Mouse (Mus musculus) left cerebral cortex, adult 8-10 months (tissue): ENCODE results near the gene Casp4. TPM values are rescaled to one million over a fixed set of nuclear protein-coding genes. Genes with fewer than 3 reads are reported as not detected.

Experiments used
- DNase-seq, 2 experiments: peaks; one replicate each; pipeline ENCODE4 v3.0.0; 2022; ENCODE audit warnings: low spot score in 2 of 2
- total RNA-seq, 4 experiments: library from RNA; stranded (reverse); gene quantifications; 2 replicates each; pipeline ENCODE4 v1.2.4; 2022

Gene Casp4
- total RNA-seq: 1 to 10 TPM; 1.4 to 2.5 (median 1.7) TPM

DNA sequence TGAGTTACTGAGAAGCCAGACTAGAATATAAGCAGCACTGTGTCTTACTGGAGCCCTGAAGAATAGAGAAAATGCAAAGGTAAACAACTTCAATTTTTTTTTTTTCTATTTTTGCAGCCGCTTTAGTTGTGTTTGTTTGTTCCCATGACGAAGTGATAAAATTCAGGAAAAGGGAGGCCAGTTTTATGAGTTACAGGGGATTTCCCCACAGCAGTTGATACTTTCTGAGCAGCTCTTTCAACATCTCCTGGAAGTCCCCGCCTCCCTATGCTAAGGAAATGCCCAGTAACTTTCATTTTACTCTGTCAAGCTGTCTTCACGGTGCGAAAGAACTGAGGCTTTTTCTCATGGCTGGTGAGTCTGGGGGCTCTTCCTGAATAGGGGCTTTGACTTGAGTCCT is at the start of gene Casp4:
TSS of gene Casp4 (plus strand) at position 268 of the 400 bp plus-strand sequence.
- no peak for DNase-seq

GRCm38 (mm10) chr9:5263951-5264475 is 44.6 kb upstream of the Casp4 start:
- no peak for DNase-seq

- no peak for DNase-seq
Observed at GRCm38 (mm10) chr9:5270274-5270673, 38.4 kb upstream of the Casp4 start.

DNA sequence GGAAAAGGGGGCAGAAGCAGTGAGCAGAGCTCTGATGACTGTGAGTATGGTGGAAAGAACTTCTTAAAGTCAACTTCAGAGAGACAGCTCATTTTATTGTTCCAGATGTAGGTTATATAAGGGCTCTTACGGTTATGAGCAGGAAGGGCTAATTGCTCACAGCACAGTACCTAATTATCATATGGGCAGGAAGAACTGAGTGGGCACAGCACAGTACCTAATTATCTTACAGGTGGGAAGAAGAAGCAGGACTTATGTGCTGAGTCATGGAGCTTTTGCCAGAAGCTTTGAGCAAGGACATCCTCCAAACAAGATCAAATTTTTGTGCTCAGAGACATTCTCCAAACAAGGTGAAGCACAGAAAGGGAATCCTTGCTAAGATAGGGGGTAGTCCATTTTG is 37.7 kb upstream of the Casp4 start:
- DNase-seq: no peak

DNA sequence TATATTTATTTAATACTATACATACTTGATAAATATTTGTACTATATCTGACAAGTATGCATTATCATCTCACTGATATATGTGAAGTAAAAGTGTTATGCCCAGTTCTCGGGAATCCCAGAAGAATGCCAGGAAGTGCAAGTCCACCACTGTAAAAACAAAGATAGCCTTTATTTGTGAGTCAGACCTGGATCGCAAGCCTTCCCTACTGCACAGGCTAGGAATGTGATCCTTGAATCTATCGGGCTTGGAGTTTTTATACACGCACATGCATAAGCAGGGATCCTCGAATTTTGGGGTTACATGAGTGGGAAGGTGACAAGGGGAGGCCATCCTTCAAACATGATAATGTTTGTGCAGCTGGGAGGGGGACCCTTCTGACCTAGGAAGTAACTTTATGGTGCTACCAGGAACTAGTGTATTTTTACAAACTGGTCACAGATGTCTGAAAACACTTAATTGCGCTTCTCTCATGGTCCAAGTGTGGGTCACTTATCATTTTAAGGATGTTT is 37.2 kb upstream of the Casp4 start:
- no peak for DNase-seq

- no peak for DNase-seq
Observed at GRCm38 (mm10) chr9:5286071-5286470, 22.6 kb upstream of the Casp4 start.

GRCm38 (mm10) chr9:5286597-5286996 is 22.0 kb upstream of the Casp4 start:
- DNase-seq: no peak

DNA sequence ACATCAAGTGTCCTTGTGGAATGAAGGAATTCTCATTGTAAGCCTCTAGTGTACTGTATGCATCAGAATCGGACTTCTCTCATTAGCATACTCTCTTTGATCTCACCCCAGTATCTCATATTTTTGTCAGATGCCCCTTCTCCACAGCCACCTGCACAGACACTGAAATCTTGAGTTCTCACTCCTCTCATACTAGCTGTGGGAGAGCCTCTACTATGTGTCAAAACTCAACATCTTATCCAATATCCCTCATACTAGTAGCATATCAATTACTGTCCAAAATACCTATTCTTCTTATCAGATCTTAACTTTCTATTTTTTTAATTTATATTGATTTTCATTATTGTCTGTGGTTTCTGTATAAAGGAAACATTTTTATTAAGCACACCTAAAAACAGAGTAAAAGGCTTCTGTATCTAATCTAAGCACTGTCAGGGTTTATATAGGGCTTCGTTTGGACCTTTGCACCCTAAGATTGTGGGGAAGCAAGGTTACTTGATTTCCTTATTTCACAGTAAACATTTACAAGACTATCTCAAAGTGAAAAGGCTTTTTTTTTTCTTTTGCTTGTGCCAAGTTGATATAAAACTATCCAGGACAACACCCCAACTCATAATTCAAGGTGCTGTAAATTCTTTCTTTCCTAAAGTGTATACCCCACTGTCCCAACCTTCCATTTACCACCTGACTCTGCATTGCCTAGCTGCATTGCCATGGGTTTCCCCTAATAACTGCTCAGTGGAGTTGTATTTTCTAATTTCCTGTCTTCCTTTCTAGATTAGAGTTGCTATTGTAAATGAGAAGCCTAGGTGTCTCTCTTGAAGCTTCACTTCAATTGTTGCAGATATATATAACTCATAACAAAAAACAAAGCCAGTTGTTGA is 12.0 kb upstream of the Casp4 start:
- no peak for DNase-seq

DNA sequence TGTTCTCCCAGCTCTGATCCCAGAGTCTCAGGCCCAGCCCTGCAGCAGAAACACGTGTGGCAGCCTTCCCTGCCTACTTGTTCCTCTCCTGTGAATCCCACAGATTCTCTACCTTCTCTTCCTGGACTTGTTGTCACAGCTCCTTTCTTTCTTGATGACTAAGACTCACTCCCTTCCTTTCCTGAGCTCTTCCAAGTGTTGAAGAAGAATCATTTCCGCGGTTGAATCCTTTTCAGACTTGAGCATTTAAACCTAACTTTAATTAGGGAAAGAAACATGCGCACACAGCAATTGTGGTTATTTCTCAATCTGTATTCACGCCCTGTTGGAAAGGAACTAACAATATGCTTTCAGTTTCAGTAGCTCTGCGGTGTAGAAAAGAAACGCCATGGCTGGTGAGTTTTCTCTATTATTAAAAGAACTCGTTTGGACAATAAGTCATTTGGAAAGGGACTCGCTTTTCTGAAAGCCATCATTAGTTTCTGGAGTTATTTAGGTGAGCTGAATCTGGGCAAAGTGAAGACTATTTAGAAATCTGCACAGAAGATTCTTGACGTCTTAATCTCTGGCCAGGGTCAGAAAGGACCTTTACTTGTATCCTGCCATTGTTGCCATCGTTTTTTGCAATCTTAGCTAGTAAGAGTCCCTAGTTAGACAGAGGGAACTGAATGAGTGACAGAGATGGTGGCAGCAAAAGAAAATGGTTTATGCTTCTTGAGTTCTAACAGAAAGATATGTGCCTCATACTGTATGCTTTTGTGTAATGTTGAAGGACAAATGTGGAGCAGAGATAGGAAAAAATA is 10.1 kb upstream of the Casp4 start, which contains the start of gene Casp1:
TSS of gene Casp1 (plus strand) at position 189 of the 803 bp plus-strand sequence.
- DNase-seq: no peak

- DNase-seq: no peak
Observed at GRCm38 (mm10) chr9:5299132-5299381, 9.6 kb upstream of the Casp4 start.

DNA sequence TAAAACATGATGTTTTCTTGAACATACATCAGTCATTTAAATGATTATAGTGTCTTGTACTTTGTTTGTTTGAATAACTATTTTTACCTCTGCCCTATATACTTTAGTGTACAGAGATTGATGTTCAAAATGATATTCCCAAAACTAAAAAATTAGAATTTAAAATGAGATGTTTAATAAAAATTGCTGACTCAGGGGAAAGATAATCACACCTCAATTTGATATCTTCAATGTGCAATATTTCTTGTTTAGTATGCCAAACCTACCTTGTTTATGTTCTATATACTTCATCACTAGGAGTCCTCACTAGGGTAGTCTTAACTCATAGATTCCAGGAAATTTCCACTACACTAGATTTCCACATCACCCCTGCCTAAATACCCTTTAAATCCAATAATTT is 1.5 kb downstream of the Casp4 start:
- DNase-seq: no peak

DNA sequence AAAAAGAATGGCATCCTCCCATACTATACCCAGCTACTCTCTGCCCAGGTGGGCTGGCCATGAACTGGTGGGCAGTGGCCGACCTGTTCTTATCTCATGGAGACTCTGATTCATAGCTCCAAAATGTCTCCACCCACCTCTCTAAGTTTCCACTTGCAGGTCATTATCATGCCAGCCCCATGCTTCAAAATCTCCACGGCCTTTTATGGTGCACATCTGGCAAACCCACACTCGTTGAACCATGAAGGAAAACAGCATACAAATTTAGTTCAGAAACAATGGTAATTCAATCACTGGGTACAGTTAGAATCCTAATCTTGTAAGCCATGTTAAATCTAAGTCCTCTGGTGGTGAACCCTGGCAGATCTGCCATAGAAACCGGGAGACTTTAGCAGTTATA is 2.8 kb downstream of the Casp4 start:
- DNase-seq: no peak

- no peak for DNase-seq
Observed at GRCm38 (mm10) chr9:5328204-5328603, 19.6 kb downstream of the Casp4 start.

- no peak for DNase-seq
Observed at GRCm38 (mm10) chr9:5332441-5332840, 23.8 kb downstream of the Casp4 start.

GRCm38 (mm10) chr9:5333422-5333821 is 24.8 kb downstream of the Casp4 start:
- no peak for DNase-seq

- DNase-seq: no peak
Observed at GRCm38 (mm10) chr9:5343092-5343491, 34.5 kb downstream of the Casp4 start.

- DNase-seq: no peak
Observed at GRCm38 (mm10) chr9:5344090-5344489, 35.5 kb downstream of the Casp4 start.

- no peak for DNase-seq
Observed at GRCm38 (mm10) chr9:5345291-5345898, 36.8 kb downstream of the Casp4 start, which contains the start of gene Casp12. TSS of gene Casp12 (plus strand) at chr9:5345430.

DNA sequence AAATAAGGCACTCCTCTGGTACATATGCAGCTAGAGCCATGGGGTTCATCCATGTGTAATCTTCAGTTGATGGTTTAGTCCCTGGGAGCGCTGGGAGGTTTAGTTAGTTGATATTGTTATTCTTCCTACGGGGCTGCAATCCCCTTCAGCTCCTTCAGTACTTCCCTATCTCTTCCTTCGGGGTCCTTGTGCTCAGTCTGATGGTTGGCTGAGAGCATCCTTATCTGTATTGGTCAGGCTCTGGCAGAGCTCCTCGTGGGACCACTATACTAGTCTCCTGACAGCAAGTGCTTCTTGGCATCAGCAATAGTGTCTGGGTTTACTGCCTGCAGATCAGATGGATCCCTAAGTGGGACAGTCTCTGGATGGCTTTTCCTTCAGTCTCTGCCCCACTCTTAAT is 38.8 kb downstream of the Casp4 start:
- no peak for DNase-seq

- DNase-seq: no peak
Observed at GRCm38 (mm10) chr9:5353673-5354072, 45.0 kb downstream of the Casp4 start.

DNA sequence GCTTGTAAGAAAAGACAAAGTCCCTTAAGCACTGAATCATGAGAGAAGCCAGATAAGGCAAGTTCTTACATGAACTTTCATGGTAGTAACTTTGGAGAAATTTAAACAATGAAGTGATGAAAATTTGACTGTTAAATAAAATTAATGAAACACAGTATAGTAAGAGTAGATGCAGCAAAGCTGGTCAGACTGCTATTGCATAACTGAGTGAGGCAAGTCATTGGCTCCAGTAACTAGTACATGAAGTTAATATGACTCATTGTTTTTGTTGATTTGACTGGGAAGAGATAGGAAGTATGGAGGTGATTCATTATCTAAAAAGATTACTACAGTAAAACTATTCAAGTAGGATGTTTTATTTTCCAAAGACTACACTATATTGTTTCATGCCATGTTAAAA is 48.2 kb downstream of the Casp4 start:
- DNase-seq: no peak
